Mouse (Mus musculus): ENCODE data around the gene Slc27a1.

DNA sequence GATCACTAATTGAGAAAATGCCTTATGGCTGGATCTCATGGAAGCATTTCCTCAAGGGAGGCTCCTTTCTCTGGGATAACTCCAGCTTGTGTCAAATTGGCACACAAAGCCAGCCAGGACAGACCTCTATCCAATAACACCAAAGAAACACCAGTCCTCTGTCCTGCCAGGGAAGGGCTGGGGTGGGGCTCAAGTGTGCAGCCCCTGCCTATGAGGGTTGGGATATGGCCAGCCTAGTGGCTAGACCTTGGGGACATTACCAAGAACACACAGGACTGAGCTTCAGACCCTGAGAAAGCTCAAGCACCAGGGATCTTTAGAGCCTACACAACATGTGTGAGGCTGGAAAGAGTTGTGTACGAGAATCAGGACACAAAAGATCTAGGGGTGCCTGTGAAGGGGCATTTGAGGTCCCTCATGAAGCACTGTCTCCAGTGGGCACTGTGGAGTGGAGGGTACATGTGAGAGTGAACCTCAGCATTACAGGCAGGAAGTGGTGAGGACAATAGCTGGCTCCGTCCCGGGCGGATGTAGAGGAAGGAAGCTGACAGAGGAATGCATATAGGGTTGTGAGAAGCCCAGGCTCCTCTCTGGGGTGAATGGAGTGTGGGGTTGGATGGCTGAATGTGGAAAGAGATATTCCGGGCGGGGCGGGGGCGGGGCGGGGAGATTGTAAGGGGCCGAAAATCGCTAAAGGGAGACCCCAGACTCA, 40.2 kb upstream of the Slc27a1 start:
- TF ChIP-seq CTCF (IDR thresholded peaks at IDR 0.05; ENCODE audit: low read depth, low read length) (no peak), POLR2A (IDR thresholded peaks at IDR 0.05; ENCODE audit: extremely low read depth, insufficient read depth, low read length) (no peak)

All from liver, adult 2 months (tissue).